Mouse (Mus musculus) MEL (cell line): ENCODE results near the gene Tmem19. TPM values are rescaled to one million over a fixed set of nuclear protein-coding genes. Genes with fewer than 3 reads are reported as not detected.

ENCODE experiments used
- DNase-seq: peaks from one replicate; pipeline ENCODE4 v3.0.0; 2011; ENCODE audit warnings: low read depth, low spot score
- H3K27ac ChIP-seq: 2 replicates; pipeline ENCODE4 v1.5.1; 2012; ENCODE audit warnings: low read depth, mild to moderate bottlenecking, control low read depth, low read length, moderate library complexity; ENCODE audit not compliant: control insufficient read depth
- H3K27me3 ChIP-seq, 2 experiments: fragments of 150-350 bp in 1 of 2; sonication (generic) in 1 of 2; 2 replicates each; pipeline ENCODE4 v1.6.1; 2012; ENCODE audit warnings: low read length in 2 of 2, mild to moderate bottlenecking in 2 of 2, improper control_type of control experiment in 1 of 2, moderate library complexity in 1 of 2; ENCODE audit not compliant: insufficient read depth in 2 of 2, control insufficient read depth in 1 of 2
- H3K36me3 ChIP-seq, 2 experiments: 2 replicates each; pipeline ENCODE4 v1.6.1; 2012 to 2014; ENCODE audit warnings: low read length in 2 of 2, improper control_type of control experiment in 1 of 2, inconsistent platforms in 1 of 2, mild to moderate bottlenecking in 1 of 2; ENCODE audit not compliant: insufficient read depth in 2 of 2, control insufficient read depth in 1 of 2
- H3K4me1 ChIP-seq, 2 experiments: fragments of 150-350 bp in 1 of 2; sonication (generic) in 1 of 2; 2 replicates each; pipeline ENCODE4 v1.6.1; 2012; ENCODE audit warnings: low read length in 2 of 2, improper control_type of control experiment in 1 of 2, mild to moderate bottlenecking in 1 of 2; ENCODE audit not compliant: insufficient read depth in 2 of 2, control insufficient read depth in 1 of 2
- H3K4me3 ChIP-seq, 2 experiments: fragments of 150-350 bp in 1 of 2; sonication (generic) in 1 of 2; 2 replicates each; pipeline ENCODE4 v1.5.1; 2012; ENCODE audit warnings: low read depth in 2 of 2, low read length in 2 of 2, mild to moderate bottlenecking in 2 of 2, moderate library complexity in 2 of 2, control low read depth in 1 of 2, improper control_type of control experiment in 1 of 2; ENCODE audit not compliant: control insufficient read depth in 1 of 2, insufficient read depth in 1 of 2
- H3K79me2 ChIP-seq: 2 replicates; pipeline ENCODE4 v1.6.1; 2012; ENCODE audit warnings: mild to moderate bottlenecking, low read length, moderate library complexity; ENCODE audit not compliant: control insufficient read depth, poor library complexity, insufficient read depth
- H3K9ac ChIP-seq: 2 replicates; pipeline ENCODE4 v1.6.1; 2012; ENCODE audit warnings: low read depth, mild to moderate bottlenecking, control low read depth, low read length, moderate library complexity; ENCODE audit not compliant: control insufficient read depth, poor library complexity, severe bottlenecking
- H3K9me3 ChIP-seq: fragments of 150-350 bp; sonication (generic); replicated peaks from 2 replicates; pipeline ENCODE4 v1.6.1; 2012; ENCODE audit warnings: mild to moderate bottlenecking, low read length, improper control_type of control experiment, moderate library complexity; ENCODE audit not compliant: insufficient read depth
- BHLHE40 ChIP-seq: IDR thresholded peaks from 2 replicates; pipeline ENCODE4 v1.6.1; 2012; ENCODE audit warnings: low read depth, mild to moderate bottlenecking, inconsistent platforms, low read length, improper control_type of control experiment, borderline replicate concordance
- E2F4 ChIP-seq: IDR thresholded peaks from 2 replicates; pipeline ENCODE4 v1.6.1; 2011; ENCODE audit warnings: low read depth, low read length, improper control_type of control experiment, borderline replicate concordance
- ELF1 ChIP-seq: IDR thresholded peaks from 2 replicates; pipeline ENCODE4 v1.6.1; 2014; ENCODE audit warnings: low read depth, mild to moderate bottlenecking, inconsistent platforms, low read length, improper control_type of control experiment, moderate library complexity
- KAT2A ChIP-seq: conservative IDR thresholded peaks from 2 replicates; pipeline ENCODE4 v1.6.1; 2012; ENCODE audit warnings: low read depth, low read length, improper control_type of control experiment, inconsistent platforms
- MAX ChIP-seq: IDR thresholded peaks from 2 replicates; pipeline ENCODE4 v1.6.1; 2011; ENCODE audit warnings: low read length, improper control_type of control experiment
- MYB ChIP-seq: IDR thresholded peaks from 2 replicates; pipeline ENCODE4 v1.6.1; 2011; ENCODE audit warnings: mild to moderate bottlenecking, low read depth, low read length, improper control_type of control experiment
- POLR2AphosphoS2 ChIP-seq: IDR thresholded peaks from 2 replicates; pipeline ENCODE4 v1.6.1; 2011; ENCODE audit warnings: low read length, improper control_type of control experiment
- TAL1 ChIP-seq: IDR thresholded peaks from 2 replicates; pipeline ENCODE4 v1.6.1; 2012; ENCODE audit warnings: mild to moderate bottlenecking, inconsistent platforms, low read length, moderate library complexity, mixed read lengths
- USF2 ChIP-seq, 2 experiments: IDR thresholded peaks; 2 replicates each; pipeline ENCODE4 v1.6.1; 2011 to 2012; ENCODE audit warnings: improper control_type of control experiment in 2 of 2, low read length in 2 of 2, borderline replicate concordance in 1 of 2, inconsistent platforms in 1 of 2, low read depth in 1 of 2, mild to moderate bottlenecking in 1 of 2; ENCODE audit not compliant: insufficient read depth in 1 of 2
- ZC3H11A ChIP-seq: IDR thresholded peaks from 2 replicates; pipeline ENCODE4 v1.6.1; 2012; ENCODE audit warnings: low read depth, mild to moderate bottlenecking, inconsistent platforms, low read length, improper control_type of control experiment
- ZKSCAN1 ChIP-seq: IDR thresholded peaks from 2 replicates; pipeline ENCODE4 v1.6.1; 2012; ENCODE audit warnings: low read depth, mild to moderate bottlenecking, inconsistent platforms, low read length, improper control_type of control experiment, moderate library complexity
- ZMIZ1 ChIP-seq: IDR thresholded peaks from 2 replicates; pipeline ENCODE4 v1.6.1; 2012; ENCODE audit warnings: low read depth, mild to moderate bottlenecking, inconsistent platforms, low read length, improper control_type of control experiment, moderate library complexity
- ZNF384 ChIP-seq: IDR thresholded peaks from 2 replicates; pipeline ENCODE4 v1.6.1; 2012; ENCODE audit warnings: low read depth, mild to moderate bottlenecking, inconsistent platforms, low read length, improper control_type of control experiment
- polyA plus RNA-seq, 2 experiments: library from polyadenylated mRNA; stranded (reverse) in 1 of 2; unstranded in 1 of 2; fragments of >175 nt in 1 of 2; fragments of >200 nt in 1 of 2; gene quantifications; 2 replicates each; pipeline versions ENCODE4 v1.2.1 to v1.2.4; 2012; ENCODE audit warnings: low replicate concordance in 2 of 2, low read depth in 1 of 2; ENCODE audit not compliant: insufficient read length in 2 of 2, insufficient read depth in 1 of 2, missing spikeins in 1 of 2
- total RNA-seq: library from RNA; depleted of rRNA; stranded (reverse); fragments of 300-350 nt; gene quantifications from 2 replicates; pipeline ENCODE4 v1.2.3, GENCODE M21; 2012

The Tmem19 gene
- total and polyA plus RNA-seq, 3 experiments: 10.7 to 16.6 TPM; not detected in 1

DNA sequence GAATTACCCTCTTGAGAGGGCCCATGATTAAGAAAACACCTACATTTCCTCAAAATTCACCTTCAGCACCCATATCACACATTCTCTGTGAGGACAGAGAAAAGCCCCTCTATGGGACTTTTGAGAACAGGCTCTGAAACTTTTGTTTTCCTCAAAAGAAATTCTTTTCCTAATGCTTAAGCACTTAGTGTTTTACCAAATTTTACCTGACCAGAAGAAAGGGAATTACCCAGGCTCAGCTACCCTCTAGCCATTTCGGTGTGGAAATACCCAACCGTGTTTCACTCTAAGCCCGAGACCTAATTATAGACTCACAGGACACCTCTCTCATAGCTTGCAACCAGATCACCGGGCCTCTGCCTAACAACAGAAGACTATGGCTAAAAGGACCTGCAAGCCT lies 29.3 kb downstream of the Tmem19 start:
- Histone ChIP-seq H3K27ac (no peak overlapping the region), H3K4me3 (no peak overlapping the region), H3K9me3 (no peaks in the 10 kb centered on the region), H3K36me3 (no peaks in the 10 kb centered on the region), H3K4me1 (no peaks in the 10 kb centered on the region), H3K27me3 (no peaks in the 10 kb centered on the region; a peak in 1 of 4 replicates), H3K9ac (no peak overlapping the region)
- DNase-seq: no peak
- TF ChIP-seq ZC3H11A: no peak
- TF ChIP-seq ELF1: no peak
- TF ChIP-seq BHLHE40: no peak
- no peak for TF ChIP-seq TAL1
- TF ChIP-seq ZKSCAN1: no peak
- TF ChIP-seq ZMIZ1: no peak
- TF ChIP-seq, all 39 proteins: peak for 0
- H3K79me2 ChIP-seq: no peaks in the 10 kb centered on the region

DNA sequence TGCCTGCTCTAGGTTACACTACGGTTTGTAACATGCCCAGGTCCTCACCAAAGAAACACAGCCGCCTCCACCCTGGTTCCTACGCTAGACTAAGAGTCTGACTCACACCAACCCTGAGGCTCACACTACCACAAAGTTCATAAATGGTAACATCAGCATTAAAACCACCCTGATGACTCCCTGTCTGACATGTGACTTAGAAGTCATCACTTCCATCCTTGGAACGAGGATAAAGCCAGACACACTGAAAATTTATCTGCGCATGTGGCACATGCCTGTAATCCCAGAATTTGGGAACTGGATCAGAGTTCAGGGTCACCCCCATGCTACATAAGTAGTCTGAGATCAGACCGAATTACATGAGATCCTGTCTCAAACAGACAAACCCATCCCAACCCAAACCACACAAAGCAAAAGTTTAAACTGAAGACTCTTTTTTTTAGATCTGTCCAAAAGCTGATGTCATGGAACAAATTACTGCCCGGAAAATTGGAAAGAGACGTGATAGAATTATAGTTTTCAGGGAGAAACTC lies 29.8 kb downstream of the Tmem19 start:
- no peaks in the 10 kb centered on the region for H3K4me1 ChIP-seq
- DNase-seq: no peak
- H3K9ac ChIP-seq: no peak overlapping the region
- H3K27me3 ChIP-seq: no peaks in the 10 kb centered on the region; a peak in 1 of 4 replicates
- H3K36me3 ChIP-seq: no peaks in the 10 kb centered on the region
- TF ChIP-seq MYB: no peak
- TF ChIP-seq USF2 (IDR thresholded peaks at IDR 0.05; ENCODE audit: borderline replicate concordance in 1 of 2, insufficient read depth in 1 of 2, low read depth in 1 of 2, low read length in 2 of 2): no peak
- no peak for TF ChIP-seq MAX
- TF ChIP-seq KAT2A: no peak
- H3K4me3 ChIP-seq: no peak overlapping the region
- no peak overlapping the region for H3K27ac ChIP-seq
- no peaks in the 10 kb centered on the region for H3K79me2 ChIP-seq
- H3K9me3 ChIP-seq: no peaks in the 10 kb centered on the region

GRCm38 (mm10) chr10:115329010-115329530 lies 33.2 kb downstream of the Tmem19 start:
- Histone ChIP-seq H3K9me3 (no peaks in the 10 kb centered on the region), H3K27me3 (no peaks in the 10 kb centered on the region; a peak in 1 of 4 replicates), H3K4me3 (no peak overlapping the region), H3K27ac (no peak overlapping the region), H3K79me2 (no peaks in the 10 kb centered on the region), H3K4me1 (no peaks in the 10 kb centered on the region), H3K9ac (no peak overlapping the region), H3K36me3 (no peaks in the 10 kb centered on the region)
- DNase-seq: no peak
- no peak for TF ChIP-seq MAX
- TF ChIP-seq ZNF384: peak; percentile 56
- TF ChIP-seq POLR2AphosphoS2: no peak
- no peak for TF ChIP-seq E2F4
